Mouse (Mus musculus) adrenal gland, adult 8-10 months (tissue): Measurements from ENCODE around the gene Olfr1000. TPM values are rescaled to one million over a fixed set of nuclear protein-coding genes. Genes with fewer than 3 reads are reported as not detected.
"Not testable (repeated sequence)": the region's sequence is repeated elsewhere in the genome, so short reads cannot be mapped to it uniquely, and the experiment has no call there.

Experiments used
- DNase-seq: peaks from one replicate; pipeline ENCODE4 v3.0.0; 2022
- total RNA-seq, 4 experiments: library from RNA; stranded (reverse); gene quantifications; 2 replicates each; pipeline ENCODE4 v1.2.4; 2022

Olfr1000 gene
- not detected for total RNA-seq

DNA sequence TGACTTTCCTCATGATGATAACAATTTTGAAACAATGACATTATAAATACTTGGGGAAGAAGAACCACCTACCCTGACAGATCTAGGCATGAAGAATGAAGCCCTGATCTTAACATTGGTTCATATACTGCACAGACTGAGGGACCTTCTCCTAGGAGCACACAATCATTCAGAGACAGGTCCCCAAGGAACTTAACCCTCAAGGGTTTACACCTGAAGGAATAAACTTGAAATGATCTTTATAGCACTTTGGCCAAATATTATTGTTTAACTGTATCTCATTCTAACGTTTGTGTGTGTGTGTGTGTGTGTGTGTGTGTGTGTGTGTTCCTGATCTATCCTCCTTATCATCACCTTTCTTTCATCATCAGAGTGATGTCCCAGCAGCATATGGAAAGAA, at the start of gene Olfr1000:
TSS of gene Olfr1000 (minus strand) at position 101 of the 400 bp plus-strand sequence.
- DNase-seq = no peak

DNA sequence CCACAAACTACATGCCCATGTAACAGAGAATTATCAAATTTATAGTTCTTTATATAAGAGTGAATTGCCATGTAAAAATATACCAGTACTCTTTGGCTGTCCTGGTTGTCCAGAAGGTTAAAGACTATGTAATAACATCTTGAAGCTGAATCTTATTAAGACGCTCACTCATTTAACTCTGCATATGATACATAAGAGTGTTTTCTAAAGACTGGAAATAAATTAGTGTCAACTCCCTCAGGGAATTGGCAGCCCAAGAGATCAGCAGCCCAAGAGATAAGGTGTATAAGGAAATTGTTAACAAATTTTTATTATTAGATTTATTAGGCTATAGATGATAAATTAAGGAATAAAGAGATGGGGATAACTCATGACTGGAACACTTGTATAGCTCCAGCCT, 38.9 kb upstream of the Olfr1000 start, which contains the start of gene Olfr1002:
TSS of gene Olfr1002 (minus strand) at position 101 of the 400 bp plus-strand sequence.
- DNase-seq = no peak

DNA sequence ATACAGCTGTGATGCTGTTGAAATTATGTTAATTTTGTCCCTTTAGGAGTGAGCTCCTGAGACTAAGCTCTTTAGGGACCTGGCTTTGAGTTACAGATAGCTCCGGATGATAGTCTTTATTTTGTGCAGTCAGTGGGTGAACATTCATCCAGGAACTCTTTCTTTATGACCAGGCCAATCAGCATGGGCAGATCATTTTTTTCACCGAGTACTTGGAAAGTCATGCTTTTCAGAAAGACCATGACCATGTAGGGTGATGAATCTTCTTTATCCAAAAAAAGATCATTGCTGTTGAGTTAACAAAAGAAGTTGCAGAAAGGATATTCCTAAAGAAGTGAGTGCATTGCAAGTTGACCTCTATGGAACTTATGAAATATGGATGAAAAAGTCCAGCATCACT, 23.1 kb downstream of the Olfr1000 start, which contains the start of gene Olfr998:
TSS of gene Olfr998 (plus strand) at position 301 of the 400 bp plus-strand sequence.
- not testable (repeated sequence) for DNase-seq

DNA sequence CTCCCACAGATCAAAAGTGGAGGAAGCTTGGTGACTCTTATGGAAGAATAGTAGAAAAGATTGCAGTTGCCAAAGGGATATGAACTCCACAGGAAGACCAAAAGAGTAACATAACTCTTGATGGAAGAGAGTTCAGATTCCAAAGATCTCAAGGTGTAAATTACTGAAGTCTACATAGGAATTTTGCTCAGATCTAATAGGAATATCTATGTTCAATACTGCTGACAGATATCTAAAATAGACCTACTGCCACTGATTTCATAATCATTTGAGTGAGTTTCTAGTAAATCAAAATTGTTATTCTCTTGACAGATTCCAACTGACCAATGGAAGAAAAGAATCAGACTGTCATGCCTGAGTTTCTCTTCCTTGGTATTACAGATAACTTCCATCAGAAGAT, 32.8 kb downstream of the Olfr1000 start, which contains the start of gene Olfr996:
TSS of gene Olfr996 (plus strand) at position 301 of the 400 bp plus-strand sequence.
- DNase-seq = no peak

GRCm38 (mm10) chr2:85561187-85561586, 50.5 kb downstream of the Olfr1000 start:
- no peak for DNase-seq

GRCm38 (mm10) chr2:85560226-85560625, 51.5 kb downstream of the Olfr1000 start:
- DNase-seq = no peak

Other genes with a start within 250 kb of the Olfr1000 start
- not detected for gene Olfr988, start 248.7 kb downstream of the Olfr1000 start, total RNA-seq
- gene Olfr992, start 202.4 kb downstream of the Olfr1000 start, total RNA-seq = not detected
- gene Olfr993, start 197.0 kb downstream of the Olfr1000 start, total RNA-seq = not detected
- gene Olfr994, start 175.5 kb downstream of the Olfr1000 start, total RNA-seq = not detected
- not detected for gene Olfr995, start 168.3 kb downstream of the Olfr1000 start, total RNA-seq
- under 1 TPM; 0.26 to 0.66 (median 0.48) TPM for gene 4833423E24Rik, start 92.9 kb downstream of the Olfr1000 start, total RNA-seq
- gene Olfr996, start 32.7 kb downstream of the Olfr1000 start, total RNA-seq = not detected
- gene Olfr998, start 23.0 kb downstream of the Olfr1000 start, total RNA-seq = not detected
- gene Olfr1002, start 38.8 kb upstream of the Olfr1000 start, total RNA-seq = not detected
- gene Olfr154, start 52.6 kb upstream of the Olfr1000 start, total RNA-seq = not detected
- gene Olfr1006, start 66.9 kb upstream of the Olfr1000 start, total RNA-seq = not detected
- not detected for gene Olfr1008, start 77.5 kb upstream of the Olfr1000 start, total RNA-seq
- gene Olfr1009, start 103.5 kb upstream of the Olfr1000 start, total RNA-seq = under 1 TPM in 3 of 4 experiments, not detected in 1; 0.17 to 0.24 (median 0.22) TPM
- not detected for gene Olfr1012, start 150.9 kb upstream of the Olfr1000 start, total RNA-seq
- not detected for gene Olfr1013, start 155.2 kb upstream of the Olfr1000 start, total RNA-seq
- not detected for gene Olfr1014, start 160.8 kb upstream of the Olfr1000 start, total RNA-seq
- gene Olfr1015, start 170.1 kb upstream of the Olfr1000 start, total RNA-seq = under 1 TPM in 1 of 4 experiments, not detected in 3; 0.46 TPM
- gene Olfr1016, start 190.6 kb upstream of the Olfr1000 start, total RNA-seq = not detected
- not detected for gene Olfr1018, start 206.6 kb upstream of the Olfr1000 start, total RNA-seq
- gene Olfr1019, start 233.6 kb upstream of the Olfr1000 start, total RNA-seq = not detected
- gene Olfr1020, start 235.1 kb upstream of the Olfr1000 start, total RNA-seq = not detected